In genomic region chr9:100382492-100382891, GRCm38 (mm10) we compare ENCODE assay signal across 8 mouse cellular contexts.
DNase-seq lines count a peak whose midpoint lies in the region; ATAC-seq and TF ChIP-seq lines count a peak whose summit lies in the region.

No protein-coding gene starts in this region.

- no peaks in the 10 kb centered on the region for H3K36me3 ChIP-seq in liver, embryonic 14.5 days (replicated peaks; ENCODE audit: control insufficient read depth, insufficient read depth, low read depth)

- H3K27me3 ChIP-seq in liver, embryonic 14.5 days (ENCODE audit: control insufficient read depth, insufficient read depth, low read length) = no peaks in the 10 kb centered on the region

- ATAC-seq in liver, embryonic 14.5 days (ENCODE audit: insufficient read depth) = no peak
- ATAC-seq in monocyte, adult 5-6 weeks (replicated peaks; ENCODE audit: insufficient number of reproducible peaks, low FRiP score, low TSS enrichment, poor library complexity, severe bottlenecking) = no peak

- no peaks in the 10 kb centered on the region for H3K9me3 ChIP-seq in liver, embryonic 14.5 days (ENCODE audit: control insufficient read depth, low read length)

- WGBS in bone marrow, adult 2 months = 31% methylated on average over 5 of the region's 5 CpGs
- 38% methylated on average over 5 of the region's 5 CpGs for WGBS in liver, embryonic 14.5 days (ENCODE audit: insufficient replicate concordance)

- H3K4me2 ChIP-seq in liver, embryonic 14.5 days (ENCODE audit: low read depth) = no peak overlapping the region

- TF ChIP-seq CTCF in bone marrow, adult 2 months (IDR thresholded peaks at IDR 0.05; ENCODE audit: control insufficient read depth, insufficient read depth, low read length) = peak; percentile 73
- TF ChIP-seq CTCF in embryonic fibroblast, embryonic 13.5 days (IDR thresholded peaks at IDR 0.05; ENCODE audit: borderline replicate concordance, insufficient read depth, low read length) = peak; percentile 46; the same call in 1 of the 2 replicates
- TF ChIP-seq CTCF in liver, embryonic 14.5 days (IDR thresholded peaks at IDR 0.05; ENCODE audit: low read depth) = peak; percentile 84

- no peak overlapping the region for H3K27ac ChIP-seq in bone marrow, adult 2 months (ENCODE audit: control insufficient read depth, insufficient read depth, low read depth, low read length, poor library complexity)
- H3K27ac ChIP-seq in embryonic fibroblast, embryonic 13.5 days (ENCODE audit: insufficient read depth, low read length) = no peak overlapping the region
- H3K27ac ChIP-seq in liver, embryonic 14.5 days = no peak overlapping the region

- peak; percentile 79 for DNase-seq in 3T3-L1 (ENCODE audit: low read depth, low spot score)
- DNase-seq in CD4-positive helper T cell, adult 2 months (ENCODE audit: low read depth, low spot score) = peak; percentile 26
- DNase-seq in kidney, postnatal 10 days = peak; percentile 83
- DNase-seq in liver, embryonic 14.5 days (ENCODE audit: low read depth in 3 of 3, low spot score in 3 of 3) = peak in 2 of 3 experiments; percentile 14 to 24
- peak; percentile 3 to 25 for DNase-seq in right cerebral cortex, postnatal 36 days (ENCODE audit: low spot score in 2 of 2)

- no peak for TF ChIP-seq POLR2A in bone marrow, adult 2 months (IDR thresholded peaks at IDR 0.05; ENCODE audit: borderline replicate concordance, control insufficient read depth, low read depth, low read length)
- no peak for TF ChIP-seq POLR2A in embryonic fibroblast, embryonic 13.5 days (IDR thresholded peaks at IDR 0.05; ENCODE audit: low read depth, low read length)

- no peak overlapping the region for H3K4me3 ChIP-seq in bone marrow, adult 2 months (replicated peaks; ENCODE audit: control insufficient read depth, low read depth, low read length)
- H3K4me3 ChIP-seq in embryonic fibroblast, embryonic 13.5 days (ENCODE audit: insufficient read depth, low read length) = no peak overlapping the region
- no peak overlapping the region for H3K4me3 ChIP-seq in liver, embryonic 14.5 days (ENCODE audit: insufficient read depth in 1 of 2, low read depth in 2 of 2, low read length in 2 of 2)

- no peak overlapping the region for H3K9ac ChIP-seq in liver, embryonic 14.5 days (replicated peaks)

- H3K4me1 ChIP-seq in bone marrow, adult 2 months (ENCODE audit: control insufficient read depth, insufficient read depth, low read length) = no peaks in the 10 kb centered on the region
- no peaks in the 10 kb centered on the region for H3K4me1 ChIP-seq in embryonic fibroblast, embryonic 13.5 days (ENCODE audit: control insufficient read depth, insufficient read depth, low read length)
- no peaks in the 10 kb centered on the region for H3K4me1 ChIP-seq in liver, embryonic 14.5 days (replicated peaks; ENCODE audit: control insufficient read depth in 2 of 2, insufficient read depth in 2 of 2, low read length in 1 of 2)

- TF ChIP-seq EP300 in liver, embryonic 14.5 days (IDR thresholded peaks at IDR 0.05; ENCODE audit: low read depth) = no peak

Comparison
In these comparisons a context has a peak if more than half of its experiments do, and no peak if none do; other contexts are left out.
1. DNase-seq: peak in every context shown above with its lines; median percentile 83 in kidney, postnatal 10 days; 79 in 3T3-L1; 26 in CD4-positive helper T cell, adult 2 months; 19 in liver, embryonic 14.5 days; 14 in right cerebral cortex, postnatal 36 days.